Mouse (Mus musculus): ENCODE data around the gene Mul1.

Gene Mul1

DNA sequence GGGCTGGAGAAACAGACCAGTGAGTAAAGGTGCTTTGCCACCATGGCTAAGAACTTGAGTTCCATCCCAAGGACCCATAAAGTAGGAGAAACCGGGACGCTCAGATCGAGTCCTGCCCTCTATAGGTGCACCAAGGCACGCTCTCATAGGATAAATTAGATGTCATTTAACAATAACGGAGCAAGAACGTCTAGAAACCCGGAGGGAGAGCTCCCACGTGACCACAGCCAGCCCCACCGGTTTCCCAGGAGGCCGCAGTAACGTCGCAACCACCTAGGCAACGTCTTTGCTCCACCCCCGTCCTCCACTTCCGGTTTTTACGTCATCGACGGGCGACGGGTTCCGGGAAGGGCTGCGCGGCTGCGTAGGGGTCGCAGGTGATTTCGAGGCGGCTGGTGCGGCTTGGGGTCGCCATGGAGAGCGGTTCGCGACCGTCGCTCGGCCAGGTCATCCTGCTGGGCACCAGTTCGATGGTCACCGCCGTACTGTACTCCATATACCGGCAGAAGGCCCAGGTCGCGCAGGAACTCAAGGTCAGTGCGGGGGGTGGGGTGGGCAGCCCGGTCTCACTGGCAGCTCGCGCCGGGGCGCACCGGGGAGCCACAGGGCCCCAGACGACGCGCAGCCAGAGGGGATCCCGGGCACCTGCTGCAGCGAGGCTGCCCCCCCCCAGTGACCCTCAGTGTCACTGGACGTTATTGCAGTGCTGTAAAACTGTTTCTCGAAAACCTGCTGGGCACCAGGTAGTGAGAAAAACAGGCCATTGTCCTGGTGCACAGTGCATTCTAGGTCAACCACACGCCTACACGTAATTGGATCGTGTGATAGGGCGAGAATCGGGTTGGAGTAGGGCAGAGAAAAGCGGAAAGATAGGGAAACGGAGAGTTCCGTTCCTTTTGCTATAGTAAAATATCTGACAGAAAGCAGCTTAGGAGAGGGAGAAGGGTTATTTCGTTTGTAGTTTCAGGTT is at the start of gene Mul1:
Gene Mul1 (plus strand): TSS at position 325 of the 970 bp plus-strand sequence.
- Histone ChIP-seq H3K27me3 (ENCODE audit: insufficient read depth, low read length) (no peaks in the 10 kb centered on the region), H3K36me3 (ENCODE audit: insufficient read depth, low read length) (peaks cover 40% of the 10 kb centered on the region), H3K4me1 (replicated peaks; ENCODE audit: low read depth, low read length) (peaks cover 55% of the 10 kb centered on the region), H3K9me3 (ENCODE audit: low read length) (no peaks in the 10 kb centered on the region), H3K4me3 (replicated peaks; ENCODE audit: low read length) (peak within 1 kb of the TSS; percentile 99)
- TF ChIP-seq NANOG (IDR thresholded peaks at IDR 0.05; ENCODE audit: borderline replicate concordance, low read length) (no peak), POU5F1 (IDR thresholded peaks at IDR 0.05; ENCODE audit: borderline replicate concordance, low read length) (no peak), CTCF (conservative IDR thresholded peaks at IDR 0.05; ENCODE audit: low read length) (no peak)

- Histone ChIP-seq H3K4me3 (replicated peaks; ENCODE audit: low read length) (no peak overlapping the region), H3K36me3 (ENCODE audit: insufficient read depth, low read length) (no peaks in the 10 kb centered on the region), H3K4me1 (replicated peaks; ENCODE audit: low read depth, low read length) (peaks cover 19% of the 10 kb centered on the region), H3K9me3 (ENCODE audit: low read length) (no peaks in the 10 kb centered on the region), H3K27me3 (ENCODE audit: insufficient read depth, low read length) (peaks cover 84% of the 10 kb centered on the region)
- TF ChIP-seq CTCF (conservative IDR thresholded peaks at IDR 0.05; ENCODE audit: low read length) (no peak), NANOG (IDR thresholded peaks at IDR 0.05; ENCODE audit: borderline replicate concordance, low read length) (no peak), POU5F1 (IDR thresholded peaks at IDR 0.05; ENCODE audit: borderline replicate concordance, low read length) (no peak)
Observed at GRCm38 (mm10) chr4:138393703-138394102, 40.8 kb upstream of the Mul1 start.

DNA sequence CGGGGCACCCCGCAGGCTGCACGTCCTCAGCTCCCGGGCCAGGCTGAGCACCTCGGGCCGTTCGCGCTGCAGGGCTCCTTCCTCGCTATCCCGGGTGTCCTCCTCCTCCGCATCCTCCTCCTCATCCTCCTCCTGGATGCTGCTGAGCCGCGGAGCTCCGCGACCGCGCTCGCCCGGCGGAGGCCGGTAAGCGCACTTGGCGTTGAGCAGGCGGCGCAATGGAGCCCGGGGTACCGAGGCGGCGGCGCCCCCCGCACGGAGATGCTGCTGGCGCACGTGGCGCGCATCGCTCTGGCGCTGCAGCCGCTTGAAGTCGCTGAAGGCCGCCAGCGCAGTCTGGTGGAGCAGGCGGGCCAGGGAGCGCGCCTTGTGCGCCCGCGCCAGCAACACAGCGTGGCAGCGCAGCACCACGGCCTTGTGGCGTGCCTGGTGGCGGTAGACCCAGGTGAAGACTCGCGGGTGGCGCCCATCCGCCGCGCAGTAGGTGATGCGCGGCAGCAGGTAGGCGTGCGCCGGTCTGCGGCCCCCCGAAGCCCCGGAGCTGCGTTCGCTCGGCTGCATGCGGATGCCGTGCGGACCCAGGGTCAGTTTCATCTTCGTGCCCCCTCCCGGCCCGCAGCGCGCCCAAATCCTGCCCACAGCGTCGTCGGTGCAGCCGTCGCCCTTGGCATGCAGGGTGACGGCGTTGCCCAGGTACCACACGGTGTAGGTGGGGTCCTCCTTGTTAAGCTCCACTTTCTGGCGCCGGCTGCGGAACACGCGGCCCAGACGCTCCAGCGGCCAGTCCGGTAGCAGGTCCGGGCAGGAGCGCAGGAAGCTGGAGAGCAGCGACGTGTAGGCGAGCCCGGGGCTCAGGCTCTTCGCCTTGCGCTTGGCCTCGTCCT is 39.1 kb upstream of the Mul1 start:
- Histone ChIP-seq H3K27me3 (ENCODE audit: insufficient read depth, low read length) (peaks cover 90% of the 10 kb centered on the region), H3K4me1 (replicated peaks; ENCODE audit: low read depth, low read length) (peaks cover 19% of the 10 kb centered on the region), H3K36me3 (ENCODE audit: insufficient read depth, low read length) (no peaks in the 10 kb centered on the region), H3K9me3 (ENCODE audit: low read length) (no peaks in the 10 kb centered on the region), H3K4me3 (replicated peaks; ENCODE audit: low read length) (peak overlapping the region; percentile 79)
- TF ChIP-seq NANOG (IDR thresholded peaks at IDR 0.05; ENCODE audit: borderline replicate concordance, low read length) (no peak), CTCF (conservative IDR thresholded peaks at IDR 0.05; ENCODE audit: low read length) (no peak), POU5F1 (IDR thresholded peaks at IDR 0.05; ENCODE audit: borderline replicate concordance, low read length) (no peak)

- Histone ChIP-seq H3K27me3 (ENCODE audit: insufficient read depth, low read length) (peaks cover 86% of the 10 kb centered on the region), H3K4me1 (replicated peaks; ENCODE audit: low read depth, low read length) (peaks cover 19% of the 10 kb centered on the region), H3K36me3 (ENCODE audit: insufficient read depth, low read length) (no peaks in the 10 kb centered on the region), H3K9me3 (ENCODE audit: low read length) (no peaks in the 10 kb centered on the region), H3K4me3 (replicated peaks; ENCODE audit: low read length) (peak within 1 kb of the TSS; percentile 79)
- no peak for TF ChIP-seq CTCF (conservative IDR thresholded peaks at IDR 0.05; ENCODE audit: low read length)
- no peak for TF ChIP-seq NANOG (IDR thresholded peaks at IDR 0.05; ENCODE audit: borderline replicate concordance, low read length)
- no peak for TF ChIP-seq POU5F1 (IDR thresholded peaks at IDR 0.05; ENCODE audit: borderline replicate concordance, low read length)
Observed at GRCm38 (mm10) chr4:138395971-138396645, 38.4 kb upstream of the Mul1 start, which contains the start of gene Fam43b. TSS of gene Fam43b (minus strand) at chr4:138396528.

DNA sequence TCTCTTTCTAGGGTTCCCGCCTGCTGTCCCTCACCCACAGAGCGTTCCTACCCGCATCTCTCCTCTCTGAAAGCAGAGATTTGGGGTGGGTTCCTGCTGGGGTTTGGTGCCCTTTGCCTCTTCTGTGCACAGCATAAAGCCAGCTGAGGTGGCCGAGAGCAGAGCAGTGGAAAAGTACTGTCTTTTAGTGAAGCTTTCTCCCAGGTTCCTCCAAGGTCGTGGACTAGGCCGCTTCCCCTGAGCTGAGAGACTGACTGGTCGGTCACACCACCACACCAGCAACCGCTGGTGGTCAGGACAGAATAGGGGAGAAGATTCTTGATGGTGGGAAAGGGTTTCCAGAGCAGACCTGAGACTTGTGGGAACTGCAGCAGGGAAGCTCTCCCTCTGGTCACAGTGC is 37.8 kb upstream of the Mul1 start:
- peaks cover 80% of the 10 kb centered on the region for H3K27me3 ChIP-seq (ENCODE audit: insufficient read depth, low read length)
- H3K4me3 ChIP-seq (replicated peaks; ENCODE audit: low read length) = peak overlapping the region; percentile 79
- no peaks in the 10 kb centered on the region for H3K9me3 ChIP-seq (ENCODE audit: low read length)
- no peak for TF ChIP-seq POU5F1 (IDR thresholded peaks at IDR 0.05; ENCODE audit: borderline replicate concordance, low read length)
- TF ChIP-seq NANOG (IDR thresholded peaks at IDR 0.05; ENCODE audit: borderline replicate concordance, low read length) = no peak
- no peak for TF ChIP-seq CTCF (conservative IDR thresholded peaks at IDR 0.05; ENCODE audit: low read length)
- H3K36me3 ChIP-seq (ENCODE audit: insufficient read depth, low read length) = no peaks in the 10 kb centered on the region
- H3K4me1 ChIP-seq (replicated peaks; ENCODE audit: low read depth, low read length) = peaks cover 19% of the 10 kb centered on the region

GRCm38 (mm10) chr4:138404806-138405205 is 29.7 kb upstream of the Mul1 start:
- H3K4me3 ChIP-seq (replicated peaks; ENCODE audit: low read length) = no peak overlapping the region
- peaks cover 42% of the 10 kb centered on the region for H3K27me3 ChIP-seq (ENCODE audit: insufficient read depth, low read length)

DNA sequence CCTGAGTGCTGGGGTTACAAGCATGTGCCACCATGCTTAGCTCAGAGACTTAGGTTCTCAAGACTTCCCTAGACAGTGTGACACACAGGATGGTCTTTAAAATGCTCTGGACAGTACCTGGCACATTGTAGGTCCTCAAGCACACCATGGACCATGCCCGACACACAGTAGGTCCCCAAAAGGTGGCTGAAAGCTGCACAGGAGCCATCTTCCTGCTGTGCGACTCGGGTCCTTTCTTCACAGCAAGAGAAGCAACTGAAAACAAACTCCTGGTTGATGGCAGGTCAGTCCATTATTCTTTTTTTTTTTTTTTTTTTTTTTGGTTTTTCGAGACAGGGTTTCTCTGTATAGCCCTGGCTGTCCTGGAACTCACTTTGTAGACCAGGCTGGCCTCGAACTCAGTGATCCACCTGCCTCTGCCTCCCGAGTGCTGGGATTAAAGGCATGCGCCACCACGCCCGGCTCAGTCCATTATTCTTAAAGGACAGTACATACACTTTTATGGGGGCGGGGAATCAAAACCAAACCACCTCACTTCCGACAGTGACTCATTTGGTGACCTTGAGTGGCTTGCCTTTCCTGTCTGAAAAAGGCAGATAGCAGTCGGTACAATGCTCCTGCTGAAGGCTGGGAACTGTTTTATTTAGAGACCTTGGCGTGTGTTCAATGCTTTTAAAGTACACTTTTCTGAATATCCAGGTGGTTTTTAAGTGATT is 26.8 kb upstream of the Mul1 start:
- TF ChIP-seq CTCF (conservative IDR thresholded peaks at IDR 0.05; ENCODE audit: low read length) = no peak
- TF ChIP-seq POU5F1 (IDR thresholded peaks at IDR 0.05; ENCODE audit: borderline replicate concordance, low read length) = no peak
- no peak for TF ChIP-seq NANOG (IDR thresholded peaks at IDR 0.05; ENCODE audit: borderline replicate concordance, low read length)
- H3K4me1 ChIP-seq (replicated peaks; ENCODE audit: low read depth, low read length) = peaks cover 52% of the 10 kb centered on the region
- peaks cover 33% of the 10 kb centered on the region for H3K27me3 ChIP-seq (ENCODE audit: insufficient read depth, low read length)
- no peak overlapping the region for H3K4me3 ChIP-seq (replicated peaks; ENCODE audit: low read length)
- H3K36me3 ChIP-seq (ENCODE audit: insufficient read depth, low read length) = no peaks in the 10 kb centered on the region
- no peaks in the 10 kb centered on the region for H3K9me3 ChIP-seq (ENCODE audit: low read length)

More at GRCm38 (mm10) chr4:138404806-138405205, 29.7 kb upstream of the Mul1 start:
- Histone ChIP-seq H3K36me3 (ENCODE audit: insufficient read depth, low read length) (no peaks in the 10 kb centered on the region), H3K9me3 (ENCODE audit: low read length) (no peaks in the 10 kb centered on the region), H3K4me1 (replicated peaks; ENCODE audit: low read depth, low read length) (peaks cover 25% of the 10 kb centered on the region)
- TF ChIP-seq NANOG (IDR thresholded peaks at IDR 0.05; ENCODE audit: borderline replicate concordance, low read length) (no peak), CTCF (conservative IDR thresholded peaks at IDR 0.05; ENCODE audit: low read length) (peak; percentile 92)

Measured in E14TG2a.4 (cell line).